Mouse (Mus musculus) urinary bladder, postnatal 36 days (tissue): ENCODE results near the gene Rimbp2.
A peak's percentile ranks its signal among the peaks of the same experiment; 100 is the strongest.
"Not testable (repeated sequence)": the region's sequence is repeated elsewhere in the genome, so short reads cannot be mapped to it uniquely, and the experiment has no call there.

Experiments
- DNase-seq, 2 experiments: peaks; one replicate each; pipeline ENCODE4 v3.0.0; 2022; ENCODE audit warnings: low spot score in 2 of 2, mixed read lengths in 1 of 2

Gene Rimbp2

GRCm38 (mm10) chr5:128953278-128954070 is at the start of gene Rimbp2:
Rimbp2 (minus strand) TSS chr5:128953486.
- DNase-seq, result no peak

GRCm38 (mm10) chr5:129002571-129003011 is 49.3 kb upstream of the Rimbp2 start:
- DNase-seq, result no peak

- peak; percentile 30 to 41 for DNase-seq
Observed at GRCm38 (mm10) chr5:129000706-129001468, 47.6 kb upstream of the Rimbp2 start.

GRCm38 (mm10) chr5:128987141-128987954 is 34.1 kb upstream of the Rimbp2 start:
- no peak for DNase-seq

GRCm38 (mm10) chr5:128985946-128986345 is 32.7 kb upstream of the Rimbp2 start:
- no peak for DNase-seq

- DNase-seq, result no peak
Observed at GRCm38 (mm10) chr5:128984536-128984935, 31.2 kb upstream of the Rimbp2 start.

- peak; percentile 49 to 58 for DNase-seq
Observed at GRCm38 (mm10) chr5:128981607-128982006, 28.3 kb upstream of the Rimbp2 start.

GRCm38 (mm10) chr5:128980857-128981256 is 27.6 kb upstream of the Rimbp2 start:
- DNase-seq, result no peak

- no peak for DNase-seq
Observed at GRCm38 (mm10) chr5:128978957-128979356, 25.7 kb upstream of the Rimbp2 start.

- not testable (repeated sequence) for DNase-seq
Observed at GRCm38 (mm10) chr5:128977466-128977865, 24.2 kb upstream of the Rimbp2 start.

- DNase-seq, result no peak
Observed at GRCm38 (mm10) chr5:128976266-128976665, 23.0 kb upstream of the Rimbp2 start.

- DNase-seq, result peak; percentile 39 to 49
Observed at GRCm38 (mm10) chr5:128971298-128971697, 18.0 kb upstream of the Rimbp2 start.

GRCm38 (mm10) chr5:128970878-128971277 is 17.6 kb upstream of the Rimbp2 start:
- DNase-seq, result no peak

GRCm38 (mm10) chr5:128964353-128964752 is 11.1 kb upstream of the Rimbp2 start:
- DNase-seq, result no peak

- DNase-seq, result no peak
Observed at GRCm38 (mm10) chr5:128958916-128959315, 5.6 kb upstream of the Rimbp2 start.

- DNase-seq, result not testable (repeated sequence)
Observed at GRCm38 (mm10) chr5:128954371-128954770, 1.1 kb upstream of the Rimbp2 start.

- no peak for DNase-seq
Observed at GRCm38 (mm10) chr5:128952291-128953195, 743 bp downstream of the Rimbp2 start.

- DNase-seq, result no peak
Observed at GRCm38 (mm10) chr5:128951472-128951871, 1.8 kb downstream of the Rimbp2 start.

- no peak for DNase-seq
Observed at GRCm38 (mm10) chr5:128947093-128947492, 6.2 kb downstream of the Rimbp2 start.

GRCm38 (mm10) chr5:128940436-128940835 is 12.8 kb downstream of the Rimbp2 start:
- DNase-seq, result no peak

GRCm38 (mm10) chr5:128935359-128935899 is 17.9 kb downstream of the Rimbp2 start:
- no peak for DNase-seq
